ENCODE assay signal across 8 mouse cellular contexts in genomic region chr16:42876021-42877000, GRCm38 (mm10). TPM values are rescaled to one million over a fixed set of nuclear protein-coding genes. Genes with fewer than 3 reads are reported as not detected.
DNase-seq lines count a peak whose midpoint lies in the region; ATAC-seq lines count a peak whose summit lies in the region.

No protein-coding gene starts in this region.

- H3K9me3 ChIP-seq in erythroblast, embryonic 14.5 days (ENCODE audit: control insufficient read depth, low read length) = no peaks in the 10 kb centered on the region
- no peaks in the 10 kb centered on the region for H3K9me3 ChIP-seq in megakaryocyte, embryonic 14.5 days

- intact Hi-C loops in left cerebral cortex, postnatal 10 days (cut with DNase I) = no loop called here

- no peaks in the 10 kb centered on the region for H3K36me3 ChIP-seq in erythroblast, embryonic 14.5 days (ENCODE audit: control insufficient read depth)
- no peaks in the 10 kb centered on the region for H3K36me3 ChIP-seq in megakaryocyte, embryonic 14.5 days (replicated peaks; ENCODE audit: low read length)

- peaks cover 15% of the 10 kb centered on the region for H3K4me1 ChIP-seq in erythroblast, embryonic 14.5 days (ENCODE audit: control insufficient read depth)
- H3K4me1 ChIP-seq in megakaryocyte, embryonic 14.5 days = peaks cover 7% of the 10 kb centered on the region

- ATAC-seq in erythroblast, adult 5-6 weeks (replicated peaks; ENCODE audit: low FRiP score, poor library complexity, severe bottlenecking) = no peak; the same call in 1 of the 2 replicates

- no peaks in the 10 kb centered on the region for H3K27me3 ChIP-seq in erythroblast, embryonic 14.5 days (ENCODE audit: control insufficient read depth)
- no peaks in the 10 kb centered on the region for H3K27me3 ChIP-seq in megakaryocyte, embryonic 14.5 days (replicated peaks)

- H3K4me3 ChIP-seq in erythroblast, embryonic 14.5 days (replicated peaks) = peak overlapping the region; percentile 84
- peak overlapping the region; percentile 94 for H3K4me3 ChIP-seq in megakaryocyte, embryonic 14.5 days (replicated peaks)

- peak; percentile 34 to 75 for DNase-seq in cerebellum, postnatal 4 days (ENCODE audit: low spot score in 2 of 2)
- peak; percentile 59 to 73 for DNase-seq in gastrocnemius, adult 8-10 months (ENCODE audit: low spot score in 2 of 2)
- peak; percentile 43 for DNase-seq in induced T-regulatory cell, adult 2 months (ENCODE audit: low read depth)
- peak; percentile 38 to 89 for DNase-seq in left cerebral cortex, postnatal 10 days (ENCODE audit: extremely low spot score in 1 of 2, low spot score in 2 of 2)
- peak; percentile 64 for DNase-seq in right cerebral cortex, postnatal 14 days

RNA-seq across cellular contexts. Expression of gene Zbtb20, which starts 0.6 kb away (rescaled TPM):
- 0.10 and 0.13 TPM in 2 replicates for polyA plus RNA-seq in erythroblast, embryonic 14.5 days (2012)
- 2.5 and 3.6 TPM in 2 replicates for total RNA-seq in erythroblast, adult 5-6 weeks (2015; ENCODE audit: low replicate concordance)
- total RNA-seq in erythroblast, adult 5-6 weeks (2017; ENCODE audit: low replicate concordance) = 0.56 and 3.3 TPM in 2 replicates
- total RNA-seq in gastrocnemius, adult 8-10 months (2022) = 100 to 1,000 TPM in 1 of 4 experiments, 10 to 100 TPM in 3; 90.8 to 101 (median 92.1) TPM
- 10 to 100 TPM; 41.7 to 50.4 TPM for total RNA-seq in left cerebral cortex, postnatal 10 days (2021)
- polyA plus RNA-seq in megakaryocyte, embryonic 14.5 days (2012; ENCODE audit: insufficient read depth, low replicate concordance) = 2.2 and 2.4 TPM in 2 replicates

Comparison
In these comparisons a context has a peak if more than half of its experiments do, and no peak if none do; other contexts are left out.
1. RNA of gene Zbtb20, which starts 0.6 kb away (total RNA-seq): 90.8 to 101 TPM in gastrocnemius, adult 8-10 months and 41.7 to 50.4 TPM in left cerebral cortex, postnatal 10 days; 0.56 to 3.6 TPM in erythroblast, adult 5-6 weeks; every median in the first group is over 4 times any median in the second.
2. Peak in every context shown above with its lines, with median percentiles within 50 percentile points of each other: DNase-seq.